Mouse (Mus musculus): ENCODE measurements around the gene Arhgap27. TPM values are rescaled to one million over a fixed set of nuclear protein-coding genes. Genes with fewer than 3 reads are reported as not detected.

Gene Arhgap27
- total RNA-seq (2012; rRNA removed) (24.4 and 26.1 TPM in 2 replicates), total RNA-seq (2014; rRNA removed) (11.4 and 11.8 TPM in 2 replicates), polyA plus RNA-seq (2012; ENCODE audit: insufficient read length, low read depth) (26.7 and 30.9 TPM in 2 replicates)

DNA sequence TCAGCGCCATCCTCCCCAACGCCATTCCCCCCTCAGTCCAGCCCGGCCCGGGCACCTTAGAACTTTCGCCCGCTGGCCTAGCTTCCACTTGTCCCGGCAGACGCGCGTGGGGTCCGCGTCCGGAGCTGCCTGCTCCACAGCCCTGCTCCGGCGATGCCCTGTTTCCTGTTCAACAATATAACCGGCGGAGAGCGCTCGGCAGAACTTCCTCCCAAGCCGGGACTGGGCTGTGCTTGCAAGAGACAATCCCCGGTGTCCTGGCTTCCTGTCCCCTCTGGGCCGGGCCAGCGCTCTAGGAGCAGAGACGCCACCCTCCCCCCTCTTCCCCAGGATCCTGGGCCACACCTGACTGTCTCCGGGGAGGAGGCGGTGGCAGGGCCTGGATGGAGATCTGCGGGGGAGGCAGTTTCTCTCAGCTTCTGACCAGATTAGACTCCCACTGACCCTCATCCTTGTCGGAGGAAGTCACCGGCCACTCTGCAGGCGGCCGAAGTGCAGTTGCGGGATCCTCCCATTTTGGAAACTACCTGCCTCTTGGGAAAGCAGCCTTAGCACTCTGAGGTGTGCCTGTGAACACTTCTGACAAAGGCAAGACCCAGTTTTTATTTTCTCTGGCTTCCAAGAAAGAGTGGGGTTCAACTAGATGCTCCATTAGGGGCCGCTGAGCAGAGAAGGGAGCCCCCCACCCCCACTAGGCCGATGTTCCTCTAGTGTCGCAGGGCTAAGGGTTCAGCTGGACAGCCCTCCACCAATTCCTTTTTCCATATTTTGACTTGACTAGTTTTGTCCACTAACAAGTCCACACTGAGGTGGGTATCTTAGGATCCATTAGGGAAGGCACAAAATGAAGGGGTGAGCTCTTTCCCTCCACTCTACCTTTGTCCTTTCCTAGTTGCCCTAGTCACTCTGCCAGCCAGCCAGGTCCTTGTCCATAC is at the start of gene Arhgap27:
Gene Arhgap27, minus strand, starts transcription at position 479 of the 935 bp plus-strand sequence.
- Histone ChIP-seq H3K9me3 (replicated peaks; ENCODE audit: low read length) (peaks cover 39% of the 10 kb centered on the region), H3K9ac (ENCODE audit: insufficient read depth, low read depth) (no peak within 1 kb of the TSS), H3K4me1 (ENCODE audit: control insufficient read depth in 1 of 2, insufficient read depth in 2 of 2) (peaks cover 0 to 27% of the 10 kb centered on the region in 2 experiments; a peak in 2 of 4 replicates), H3K36me3 (replicated peaks in 1 of 2; ENCODE audit: control insufficient read depth in 1 of 2, insufficient read depth in 1 of 2, low read length in 1 of 2) (peaks cover 40 to 94% of the 10 kb centered on the region in 2 experiments), H3K4me3 (replicated peaks in 1 of 3; ENCODE audit: low read depth in 2 of 3, low read length in 2 of 3, poor library complexity in 1 of 3) (no peak within 1 kb of the TSS), H3K27me3 (replicated peaks) (no peaks in the 10 kb centered on the region), H3K4me2 (ENCODE audit: insufficient read depth, low read depth, poor library complexity, severe bottlenecking) (no peak within 1 kb of the TSS), H3K27ac (ENCODE audit: insufficient read depth, low read depth) (no peak within 1 kb of the TSS), H3K79me2 (replicated peaks; ENCODE audit: control insufficient read depth, extremely low read depth, insufficient read depth, poor library complexity, severe bottlenecking) (no peaks in the 10 kb centered on the region)
- in situ Hi-C loops (cut with MboI; ENCODE audit: low pct_ligation_motif_present, low pct_unique_long_range_greater_than_20kb, low sequenced_read_pairs) (no loop called here), dilution Hi-C loops (cut with MboI; ENCODE audit: extremely low pct_ligation_motif_present, extremely low pct_unique_long_range_greater_than_20kb, low sequenced_read_pairs) (no loop called here)
- TF ChIP-seq RAD21 (IDR thresholded peaks at IDR 0.05; ENCODE audit: low read depth, low read length) = no peak
- no peak for TF ChIP-seq BHLHE40 (IDR thresholded peaks at IDR 0.05; ENCODE audit: low read depth, low read length)
- TF ChIP-seq ETS1 (conservative IDR thresholded peaks at IDR 0.05; ENCODE audit: low read depth, low read length) = no peak
- TF ChIP-seq KAT2A (IDR thresholded peaks at IDR 0.05; ENCODE audit: insufficient replicate concordance, low read length) = no peak
- no peak for TF ChIP-seq RCOR1 (conservative IDR thresholded peaks at IDR 0.05; ENCODE audit: low read depth, low read length)
- TF ChIP-seq NELFE (IDR thresholded peaks at IDR 0.05; ENCODE audit: low read depth, low read length) = no peak
- TF ChIP-seq MYC (IDR thresholded peaks at IDR 0.05; ENCODE audit: low read depth, low read length) = no peak
- TF ChIP-seq CTCF (conservative IDR thresholded peaks at IDR 0.05 in 1 of 2, IDR thresholded peaks at IDR 0.05 in 1 of 2; ENCODE audit: low read depth in 2 of 2, low read length in 2 of 2) = no peak
- no peak for TF ChIP-seq GABPA (IDR thresholded peaks at IDR 0.05; ENCODE audit: insufficient replicate concordance, low read depth, low read length)
- TF ChIP-seq JUND (conservative IDR thresholded peaks at IDR 0.05; ENCODE audit: low read depth, low read length) = no peak
- no peak for TF ChIP-seq SIN3A (IDR thresholded peaks at IDR 0.05; ENCODE audit: low read length)
- DNase-seq (ENCODE audit: extremely low read depth) = no peak

- in situ Hi-C loops (cut with MboI; ENCODE audit: low pct_ligation_motif_present, low pct_unique_long_range_greater_than_20kb, low sequenced_read_pairs) = no loop called here
- dilution Hi-C loops (cut with MboI; ENCODE audit: extremely low pct_ligation_motif_present, extremely low pct_unique_long_range_greater_than_20kb, low sequenced_read_pairs) = no loop called here
- H3K27ac ChIP-seq (ENCODE audit: insufficient read depth, low read depth) = peak overlapping the region; percentile 89
- TF ChIP-seq PAX5 (IDR thresholded peaks at IDR 0.05; ENCODE audit: low read length) = no peak
- TF ChIP-seq MAFK (IDR thresholded peaks at IDR 0.05; ENCODE audit: insufficient replicate concordance, low read length) = peak; percentile 76; the same call in 1 of the 2 replicates
- no peak for TF ChIP-seq GABPA (IDR thresholded peaks at IDR 0.05; ENCODE audit: insufficient replicate concordance, low read depth, low read length)
- TF ChIP-seq JUND (conservative IDR thresholded peaks at IDR 0.05; ENCODE audit: low read depth, low read length) = peak; percentile 58; the same call in 1 of the 2 replicates
- TF ChIP-seq ELF1 (IDR thresholded peaks at IDR 0.05; ENCODE audit: low read depth, low read length) = peak; percentile 66; the same call in 1 of the 2 replicates
- TF ChIP-seq ZNF384 (IDR thresholded peaks at IDR 0.05; ENCODE audit: low read depth, low read length) = peak; percentile 19; the same call in 1 of the 2 replicates
- TF ChIP-seq ZC3H11A (IDR thresholded peaks at IDR 0.05; ENCODE audit: low read depth, low read length) = no peak
- 0 out of 2 replicates have a peak, but pooled peaks have one; percentile 32 for TF ChIP-seq RCOR1 (conservative IDR thresholded peaks at IDR 0.05; ENCODE audit: low read depth, low read length)
- no peak for TF ChIP-seq NRF1 (IDR thresholded peaks at IDR 0.05; ENCODE audit: low read depth, low read length)
- TF ChIP-seq MYC (IDR thresholded peaks at IDR 0.05; ENCODE audit: low read depth, low read length) = peak; percentile 60; the same call in 1 of the 2 replicates
- TF ChIP-seq JUN (IDR thresholded peaks at IDR 0.05; ENCODE audit: insufficient read depth, low read depth, low read length) = peak; percentile 71
- TF ChIP-seq MAZ (IDR thresholded peaks at IDR 0.05; ENCODE audit: low read depth, low read length) = no peak; the same call in 1 of the 2 replicates
- TF ChIP-seq EP300 (IDR thresholded peaks at IDR 0.05; ENCODE audit: low read length) = peak; percentile 83
- peak; percentile 95 for TF ChIP-seq SIN3A (IDR thresholded peaks at IDR 0.05; ENCODE audit: low read length)
- TF ChIP-seq TCF12 (IDR thresholded peaks at IDR 0.05; ENCODE audit: low read depth, low read length) = 0 out of 2 replicates have a peak, but pooled peaks have one; percentile 60
- no peak for TF ChIP-seq CTCF (conservative IDR thresholded peaks at IDR 0.05 in 1 of 2, IDR thresholded peaks at IDR 0.05 in 1 of 2; ENCODE audit: low read depth in 2 of 2, low read length in 2 of 2)
- TF ChIP-seq POLR2A (IDR thresholded peaks at IDR 0.05; ENCODE audit: low read depth, low read length) = no peak
- no peak; the same call in 1 of the 2 replicates for TF ChIP-seq HCFC1 (IDR thresholded peaks at IDR 0.05; ENCODE audit: low read depth, low read length)
- peak; percentile 82 for TF ChIP-seq CHD1 (IDR thresholded peaks at IDR 0.05; ENCODE audit: low read depth, low read length)
- peak; percentile 94 for TF ChIP-seq MEF2A (IDR thresholded peaks at IDR 0.05; ENCODE audit: borderline replicate concordance, low read depth, low read length)
- TF ChIP-seq SMC3 (IDR thresholded peaks at IDR 0.05; ENCODE audit: low read depth, low read length) = no peak
- TF ChIP-seq ZKSCAN1 (IDR thresholded peaks at IDR 0.05; ENCODE audit: borderline replicate concordance, low read depth, low read length) = no peak
Observed at GRCm38 (mm10) chr11:103412950-103413423, 49.5 kb upstream of the Arhgap27 start.

More at GRCm38 (mm10) chr11:103412950-103413423, 49.5 kb upstream of the Arhgap27 start:
- Histone ChIP-seq H3K4me3 (replicated peaks in 1 of 3; ENCODE audit: low read depth in 2 of 3, low read length in 2 of 3, poor library complexity in 1 of 3) (peak overlapping the region; percentile 37 to 94 (median 57)), H3K9me3 (replicated peaks; ENCODE audit: low read length) (peaks cover under 1% of the 10 kb centered on the region), H3K4me1 (ENCODE audit: control insufficient read depth in 1 of 2, insufficient read depth in 2 of 2) (peaks cover 12 to 37% of the 10 kb centered on the region in 2 experiments), H3K36me3 (replicated peaks in 1 of 2; ENCODE audit: control insufficient read depth in 1 of 2, insufficient read depth in 1 of 2, low read length in 1 of 2) (peaks cover 5 to 26% of the 10 kb centered on the region in 2 experiments), H3K4me2 (ENCODE audit: insufficient read depth, low read depth, poor library complexity, severe bottlenecking) (peak overlapping the region; percentile 33), H3K27me3 (replicated peaks) (no peaks in the 10 kb centered on the region), H3K9ac (ENCODE audit: insufficient read depth, low read depth) (peak overlapping the region; percentile 39), H3K79me2 (replicated peaks; ENCODE audit: control insufficient read depth, extremely low read depth, insufficient read depth, poor library complexity, severe bottlenecking) (peaks cover 26% of the 10 kb centered on the region)
- peak; percentile 96 for DNase-seq (ENCODE audit: extremely low read depth)
